8 mouse cellular contexts compared by ENCODE assay signal in the genomic region with DNA sequence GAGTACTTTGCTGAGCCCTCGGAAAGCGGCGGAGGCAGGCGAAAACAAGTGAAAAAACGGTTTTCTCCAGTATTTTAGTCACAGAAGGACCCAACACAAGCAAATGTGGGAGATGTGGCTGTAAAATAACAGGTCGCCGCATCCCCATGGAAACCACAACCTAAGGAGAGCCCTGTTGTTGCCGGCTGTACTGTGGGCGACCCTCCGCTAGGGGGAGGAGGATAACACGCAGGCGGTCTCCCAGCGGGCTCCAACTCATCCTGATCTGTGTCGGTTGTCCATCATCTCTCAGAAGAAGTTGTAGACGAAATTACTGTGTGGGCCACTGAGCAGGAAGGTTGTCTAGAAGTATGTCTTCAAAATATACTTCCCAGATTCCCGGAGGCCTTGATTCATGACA. TPM values are rescaled to one million over a fixed set of nuclear protein-coding genes. Genes with fewer than 3 reads are reported as not detected.
A peak's percentile ranks its signal among the peaks of the same experiment; 100 is the strongest.
DNase-seq lines count a peak whose midpoint lies in the region; ATAC-seq and TF ChIP-seq lines count a peak whose summit lies in the region.

No protein-coding gene starts in this region.

- in situ Hi-C loops in ES-E14 (cut with MboI; ENCODE audit: low sequenced_read_pairs in 2 of 2, unreplicated experiment in 2 of 2) = loop anchor here in 1 of 2 experiments (5.0 kb wide), 2 partner anchors 112 to 357 kb away; no protein-coding TSS in a partner anchor

- no peak overlapping the region for H3K9ac ChIP-seq in ES-E14 (ENCODE audit: insufficient read depth, low read depth, low read length, poor library complexity, severe bottlenecking)
- H3K9ac ChIP-seq in hindbrain, embryonic 13.5 days = no peak overlapping the region

- no peaks in the 10 kb centered on the region for H3K9me3 ChIP-seq in ES-E14 (ENCODE audit: control insufficient read depth, insufficient read depth, low read depth, low read length)
- H3K9me3 ChIP-seq in hindbrain, embryonic 13.5 days = no peaks in the 10 kb centered on the region

- 7% methylated on average over 16 of the region's 16 CpGs for WGBS in hindbrain, embryonic 13.5 days

- H3K4me3 ChIP-seq in ES-E14 (ENCODE audit: insufficient read depth in 1 of 2, low read depth in 1 of 2, low read length in 2 of 2, poor library complexity in 1 of 2, severe bottlenecking in 1 of 2) = peak overlapping the region in 1 of 2 experiments; percentile 11; a peak in 1 of 4 replicates
- H3K4me3 ChIP-seq in hindbrain, embryonic 13.5 days = no peak overlapping the region

- no peak overlapping the region for H3K27ac ChIP-seq in ES-E14 (ENCODE audit: insufficient read depth, low read depth, low read length, poor library complexity, severe bottlenecking)
- H3K27ac ChIP-seq in hindbrain, embryonic 13.5 days = no peak overlapping the region

- peak; percentile 51; the same call in 1 of the 2 replicates for ATAC-seq in hindbrain, embryonic 13.5 days (ENCODE audit: low FRiP score)

- H3K4me1 ChIP-seq in ES-E14 (ENCODE audit: control insufficient read depth in 2 of 2, insufficient read depth in 2 of 2, low read length in 2 of 2, poor library complexity in 1 of 2) = peaks cover 2 to 4% of the 10 kb centered on the region in 2 experiments; a peak in 3 of 4 replicates
- peaks cover 8% of the 10 kb centered on the region for H3K4me1 ChIP-seq in hindbrain, embryonic 13.5 days (replicated peaks)

- DNase-seq in ES-E14 (ENCODE audit: low read depth, low spot score) = peak; percentile 84
- peak; percentile 19 for DNase-seq in cerebellum, adult 9-11 months
- peak; percentile 52 to 65 for DNase-seq in frontal cortex, postnatal 25 days (ENCODE audit: low spot score in 2 of 2)
- DNase-seq in layer of hippocampus, postnatal 25 days (ENCODE audit: extremely low spot score in 1 of 2, low spot score in 1 of 2) = peak; percentile 60 to 79
- peak; percentile 78 to 86 for DNase-seq in lung, postnatal 4 days
- DNase-seq in retina, postnatal 1 day = peak; percentile 83
- peak; percentile 63 to 66 for DNase-seq in thymus, postnatal 36 days

- H3K27me3 ChIP-seq in hindbrain, embryonic 13.5 days = peaks cover 45% of the 10 kb centered on the region

- no peaks in the 10 kb centered on the region for H3K36me3 ChIP-seq in ES-E14 (ENCODE audit: control insufficient read depth, insufficient read depth, low read length, poor library complexity, severe bottlenecking)
- H3K36me3 ChIP-seq in hindbrain, embryonic 13.5 days = no peaks in the 10 kb centered on the region

- H3K4me2 ChIP-seq in hindbrain, embryonic 13.5 days = no peak overlapping the region

TF ChIP-seq in ES-E14, 5 proteins besides CTCF, POLR2A, EP300 and RAD21:
- no peak for TF ChIP-seq CHD2 (IDR thresholded peaks at IDR 0.05; ENCODE audit: low read depth, low read length)
- TF ChIP-seq HCFC1 (IDR thresholded peaks at IDR 0.05; ENCODE audit: borderline replicate concordance, insufficient read depth, low read length) = no peak
- TF ChIP-seq ZNF384 (IDR thresholded peaks at IDR 0.05; ENCODE audit: low read depth, low read length) = no peak
- no peak for TF ChIP-seq MAFK (IDR thresholded peaks at IDR 0.05; ENCODE audit: insufficient read depth, low read depth, low read length)
- TF ChIP-seq ZC3H11A (IDR thresholded peaks at IDR 0.05; ENCODE audit: borderline replicate concordance, low read depth, low read length) = no peak
TF ChIP-seq in ES-E14: peak in this region for 0.

RNA-seq across cellular contexts. Expression of a gene that starts 45.4 kb away (rescaled TPM):
- total RNA-seq in ES-E14 (2012; rRNA removed) = 399 and 646 TPM in 2 replicates
- polyA plus RNA-seq in hindbrain, embryonic 13.5 days (2015; fragmentation: Nextera tagmentation; extraction: Ambion mirVana) = 46.6 and 47.4 TPM in 2 replicates
- 1 to 10 TPM; 3.1 to 3.4 TPM for total RNA-seq in layer of hippocampus, postnatal 25 days (2021)

Comparison
In these comparisons a context has a peak if more than half of its experiments do, and no peak if none do; other contexts are left out.
1. DNase-seq: peak in every context shown above with its lines; median percentile 84 in ES-E14; 83 in retina, postnatal 1 day; 82 in lung, postnatal 4 days; 70 in layer of hippocampus, postnatal 25 days; 64 in thymus, postnatal 36 days; 58 in frontal cortex, postnatal 25 days; 19 in cerebellum, adult 9-11 months.
2. RNA of a gene that starts 45.4 kb away (total RNA-seq): 399 to 646 TPM in ES-E14; 3.1 to 3.4 TPM in layer of hippocampus, postnatal 25 days; every median in the first group is over 10 times any median in the second.